Mouse (Mus musculus) myocyte (in vitro differentiated cells): ENCODE results near the gene Bcr. TPM values are rescaled to one million over a fixed set of nuclear protein-coding genes. Genes with fewer than 3 reads are reported as not detected.

Experiments
- H3K27me3 ChIP-seq: one replicate; pipeline ENCODE4 v1.6.1; 2011; ENCODE audit not compliant: control insufficient read depth, insufficient read depth, insufficient read length
- H3K36me3 ChIP-seq: one replicate; pipeline ENCODE4 v1.6.1; 2011; ENCODE audit not compliant: control insufficient read depth, insufficient read depth
- H3K4me2 ChIP-seq: one replicate; pipeline ENCODE4 v1.6.1; 2011; ENCODE audit warnings: low read depth, control low read depth
- H3K4me3 ChIP-seq: one replicate; pipeline ENCODE4 v1.5.1; 2011; ENCODE audit warnings: mild to moderate bottlenecking, control low read depth, moderate library complexity
- H3K79me2 ChIP-seq: one replicate; pipeline ENCODE4 v1.6.1; 2011; ENCODE audit not compliant: control insufficient read depth, insufficient read depth
- H3ac ChIP-seq: one replicate; pipeline ENCODE4 v1.6.1; 2011; ENCODE audit not compliant: control insufficient read depth, insufficient read length
- CEBPB ChIP-seq: IDR thresholded peaks from 2 replicates; pipeline ENCODE4 v1.6.1; 2011; ENCODE audit warnings: mild to moderate bottlenecking, moderate library complexity; ENCODE audit not compliant: poor library complexity, insufficient read depth, severe bottlenecking
- E2F4 ChIP-seq: IDR thresholded peaks from one replicate; pipeline ENCODE4 v1.6.1; 2011; ENCODE audit warnings: mild to moderate bottlenecking, control low read depth, moderate library complexity; ENCODE audit not compliant: insufficient read depth
- MAX ChIP-seq: IDR thresholded peaks from one replicate; pipeline ENCODE4 v1.6.1; 2011; ENCODE audit warnings: low read depth, mild to moderate bottlenecking, control low read depth
- MYOD1 ChIP-seq, 3 experiments: IDR thresholded peaks; one replicate each; pipeline ENCODE4 v1.6.1; 2011; ENCODE audit warnings: control low read depth in 2 of 3, low read depth in 2 of 3, mild to moderate bottlenecking in 2 of 3, moderate library complexity in 1 of 3; ENCODE audit not compliant: insufficient read length in 2 of 3, control insufficient read depth in 1 of 3
- MYOG ChIP-seq, 3 experiments: IDR thresholded peaks; one replicate each; pipeline ENCODE4 v1.6.1; 2011; ENCODE audit warnings: control low read depth in 2 of 3, low read depth in 2 of 3, mild to moderate bottlenecking in 2 of 3; ENCODE audit not compliant: insufficient read length in 2 of 3, control insufficient read depth in 1 of 3, insufficient read depth in 1 of 3
- POLR2A ChIP-seq: IDR thresholded peaks from one replicate; pipeline ENCODE4 v1.6.1; 2011; ENCODE audit warnings: low read depth, mild to moderate bottlenecking, control low read depth, moderate library complexity; ENCODE audit not compliant: insufficient read length
- POLR2AphosphoS2 ChIP-seq: IDR thresholded peaks from one replicate; pipeline ENCODE4 v1.6.1; 2011; ENCODE audit warnings: low read depth, control low read depth; ENCODE audit not compliant: insufficient read length
- REST ChIP-seq: IDR thresholded peaks from one replicate; pipeline ENCODE4 v1.6.1; 2011; ENCODE audit warnings: mild to moderate bottlenecking, control low read depth, moderate library complexity; ENCODE audit not compliant: insufficient read depth, insufficient read length
- SRF ChIP-seq: IDR thresholded peaks from one replicate; pipeline ENCODE4 v1.6.1; 2011; ENCODE audit warnings: low read depth; ENCODE audit not compliant: control insufficient read depth, insufficient read length
- TCF12 ChIP-seq: IDR thresholded peaks from one replicate; pipeline ENCODE4 v1.6.1; 2011; ENCODE audit warnings: mild to moderate bottlenecking, control low read depth; ENCODE audit not compliant: poor library complexity, insufficient read depth, severe bottlenecking
- TCF3 ChIP-seq: IDR thresholded peaks from one replicate; pipeline ENCODE4 v1.6.1; 2011; ENCODE audit warnings: low read depth, control low read depth; ENCODE audit not compliant: insufficient read length
- USF1 ChIP-seq: IDR thresholded peaks from one replicate; pipeline ENCODE4 v1.6.1; 2011; ENCODE audit warnings: low read depth, mild to moderate bottlenecking, control low read depth, moderate library complexity
- polyA plus RNA-seq: library from polyadenylated mRNA; unstranded; fragments of >200 nt; fragmentation: generic; extraction: Trizol; gene quantifications from one replicate; pipeline ENCODE4 v1.2.1, GENCODE M21; 2012; ENCODE audit warnings: missing spikeins

Bcr gene
- polyA plus RNA-seq, 1 experiment, result 16.8 TPM

DNA sequence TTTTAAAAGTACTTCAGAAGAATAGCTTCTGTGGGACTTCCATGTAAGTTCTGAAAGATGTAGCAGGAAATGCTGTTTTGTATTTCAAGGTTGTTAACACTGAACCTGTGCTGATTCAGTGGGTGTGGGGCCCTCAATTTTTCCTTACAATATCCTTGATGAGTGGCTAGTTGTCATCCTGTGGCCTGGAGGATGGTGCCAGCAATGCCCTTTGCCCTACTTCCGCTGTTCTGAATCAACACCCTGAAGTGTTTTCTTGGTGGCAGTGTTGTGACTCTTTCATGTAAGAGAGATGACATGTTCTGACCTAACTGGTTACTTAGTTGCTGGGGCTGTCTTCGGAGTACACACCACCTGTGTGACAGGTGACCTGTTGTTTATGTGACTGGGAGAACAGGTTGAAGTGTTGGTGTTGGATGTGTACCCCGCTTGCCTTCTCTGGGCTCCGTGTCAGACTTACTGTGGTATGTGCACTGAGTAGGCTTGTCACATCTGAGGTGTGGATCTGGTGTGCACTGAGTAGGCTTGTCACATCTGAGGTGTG, 172.3 kb downstream of the Bcr start:
- no peak for TF ChIP-seq E2F4
- TF ChIP-seq REST, result no peak
- no peak for TF ChIP-seq CEBPB
- no peak for TF ChIP-seq POLR2AphosphoS2
- TF ChIP-seq MYOD1 (IDR thresholded peaks at IDR 0.05; ENCODE audit: control insufficient read depth in 1 of 3, insufficient read length in 2 of 3, low read depth in 2 of 3), result no peak
- TF ChIP-seq MAX, result no peak
- TF ChIP-seq TCF3, result no peak
- no peak for TF ChIP-seq TCF12
- TF ChIP-seq MYOG (IDR thresholded peaks at IDR 0.05; ENCODE audit: control insufficient read depth in 1 of 3, insufficient read depth in 1 of 3, insufficient read length in 2 of 3, low read depth in 2 of 3), result no peak
- TF ChIP-seq SRF, result no peak
- no peak for TF ChIP-seq POLR2A
- TF ChIP-seq USF1, result no peak
- no peak overlapping the region for H3K4me2 ChIP-seq
- H3K4me3 ChIP-seq, result no peak overlapping the region
- no peaks in the 10 kb centered on the region for H3K27me3 ChIP-seq
- peaks cover 10% of the 10 kb centered on the region for H3K36me3 ChIP-seq
- H3K79me2 ChIP-seq, result peaks cover 47% of the 10 kb centered on the region
- H3ac ChIP-seq, result no peak overlapping the region

DNA sequence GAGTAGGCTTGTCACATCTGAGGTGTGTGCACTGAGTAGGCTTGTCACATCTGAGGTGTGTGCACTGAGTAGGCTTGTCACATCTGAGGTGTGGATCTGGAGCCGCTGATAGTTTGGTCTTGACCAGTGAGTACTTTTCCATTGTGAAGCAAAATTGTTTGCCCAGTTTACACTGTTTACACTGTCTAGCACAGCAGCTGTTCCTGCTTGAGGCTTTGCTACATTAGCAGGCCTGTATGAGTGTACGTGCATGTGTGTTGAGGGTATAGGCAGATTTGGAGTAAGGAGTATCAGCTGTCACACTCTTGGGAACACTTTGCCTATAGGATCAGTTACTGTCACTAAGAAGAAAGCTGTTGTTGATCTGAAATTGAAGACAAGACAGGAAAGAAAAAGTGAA, 173.1 kb downstream of the Bcr start:
- peaks cover 14% of the 10 kb centered on the region for H3K36me3 ChIP-seq
- no peaks in the 10 kb centered on the region for H3K27me3 ChIP-seq
- no peak overlapping the region for H3K4me2 ChIP-seq
- TF ChIP-seq MYOD1 (IDR thresholded peaks at IDR 0.05; ENCODE audit: control insufficient read depth in 1 of 3, insufficient read length in 2 of 3, low read depth in 2 of 3) (peak in 2 of 3 experiments; percentile 58 to 59), USF1 (no peak)
- peaks cover 39% of the 10 kb centered on the region for H3K79me2 ChIP-seq
- no peak overlapping the region for H3ac ChIP-seq
- H3K4me3 ChIP-seq, result no peak overlapping the region

Other genes with a start within 250 kb of the Bcr start
- 0.54 TPM for gene Gnaz, start 93.4 kb upstream of the Bcr start, polyA plus RNA-seq
- gene Rsph14, start 28.0 kb upstream of the Bcr start, polyA plus RNA-seq, result not detected
- gene Rab36, start 23.5 kb upstream of the Bcr start, polyA plus RNA-seq, result 0.83 TPM
- gene Specc1l, start 151.5 kb downstream of the Bcr start, polyA plus RNA-seq, result 20.4 TPM